Mouse (Mus musculus) midbrain, embryonic 11.5 days (tissue): Measurements from ENCODE around the gene Fbxw2. TPM values are rescaled to one million over a fixed set of nuclear protein-coding genes. Genes with fewer than 3 reads are reported as not detected.
A peak's percentile ranks its signal among the peaks of the same experiment; 100 is the strongest.
"Not testable (repeated sequence)": the region's sequence is repeated elsewhere in the genome, so short reads cannot be mapped to it uniquely, and the experiment has no call there.

Experiments
- ATAC-seq: fragments of 200-750 bp; cut with Nextera tagmentation; 2 replicates; pipeline ENCODE4 v1.8.0; 2017; ENCODE audit warnings: moderate TSS enrichment, moderate library complexity; ENCODE audit not compliant: low FRiP score
- DNase-seq: peaks from one replicate; pipeline ENCODE4 v3.0.0; 2015; ENCODE audit warnings: low spot score; ENCODE audit errors: missing footprints
- H3K27ac ChIP-seq: fragments of 300-500 bp; sonication (generic); 2 replicates; pipeline ENCODE4 v1.5.1; 2014; ENCODE audit warnings: low read depth, low read length
- H3K27me3 ChIP-seq: fragments of 300-500 bp; sonication (generic); 2 replicates; pipeline ENCODE4 v1.6.1; 2014; ENCODE audit warnings: mild to moderate bottlenecking, low read length, moderate library complexity, mixed read lengths; ENCODE audit not compliant: control insufficient read depth, insufficient read depth
- H3K36me3 ChIP-seq: fragments of 300-500 bp; sonication (generic); 2 replicates; pipeline ENCODE4 v1.6.1; 2014; ENCODE audit warnings: mild to moderate bottlenecking, low read length, moderate library complexity, mixed read lengths; ENCODE audit not compliant: control insufficient read depth, insufficient read depth
- H3K4me1 ChIP-seq: fragments of 300-500 bp; sonication (generic); 2 replicates; pipeline ENCODE4 v1.6.1; 2014; ENCODE audit warnings: low read length; ENCODE audit not compliant: control insufficient read depth, insufficient read depth
- H3K4me2 ChIP-seq: fragments of 300-500 bp; sonication (generic); 2 replicates; pipeline ENCODE4 v1.6.1; 2014; ENCODE audit warnings: mild to moderate bottlenecking, moderate library complexity
- H3K4me3 ChIP-seq: fragments of 300-500 bp; sonication (generic); 2 replicates; pipeline ENCODE4 v1.5.1; 2014; ENCODE audit warnings: low read depth, low read length
- H3K9ac ChIP-seq: fragments of 300-500 bp; sonication (generic); 2 replicates; pipeline ENCODE4 v1.6.1; 2014; ENCODE audit warnings: low read length
- H3K9me3 ChIP-seq: fragments of 300-500 bp; sonication (generic); 2 replicates; pipeline ENCODE4 v1.6.1; 2016; ENCODE audit warnings: low read length; ENCODE audit not compliant: control insufficient read depth
- WGBS: fragments of 180-500 bp; shearing (Covaris S2); extraction: QIAGEN DNeasy Blood & Tissue Kit; methylation state at CpG from one replicate; pipeline ENCODE4 v1.1.7; 2014; 5-methylcytosine and 5-hydroxymethylcytosine counted together
- polyA plus RNA-seq: library from polyadenylated mRNA; unstranded; fragments of >200 nt; fragmentation: Nextera tagmentation; extraction: Ambion mirVana; gene quantifications from 2 replicates; pipeline ENCODE4 v1.2.1, GENCODE M21; 2014

The Fbxw2 gene
- polyA plus RNA-seq, 1 experiment from 2014 or later = 66.8 TPM

DNA sequence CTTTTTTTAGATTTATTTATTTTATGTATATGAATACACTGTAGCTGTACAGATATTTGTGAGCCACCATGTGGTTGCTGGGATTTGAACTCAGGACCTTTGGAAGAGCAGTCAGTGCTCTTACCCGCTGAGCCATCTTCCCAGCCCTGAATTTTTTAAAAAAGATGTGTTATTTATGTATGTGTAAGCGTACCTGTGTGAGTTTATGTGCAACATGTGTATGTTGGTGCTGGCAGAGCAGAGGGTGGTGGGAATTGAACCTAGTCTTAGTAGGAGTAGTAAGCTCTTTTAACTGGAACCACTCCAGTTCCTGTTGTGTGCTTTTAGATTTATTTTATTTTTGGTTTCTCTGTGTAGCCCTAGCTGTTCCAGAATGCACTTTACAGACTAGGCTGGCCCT is 21.9 kb downstream of the Fbxw2 start:
- Histone ChIP-seq H3K4me2 (no peak overlapping the region), H3K9me3 (no peaks in the 10 kb centered on the region), H3K4me1 (peaks cover 8% of the 10 kb centered on the region), H3K27ac (no peak overlapping the region), H3K27me3 (no peaks in the 10 kb centered on the region), H3K36me3 (peaks cover 2% of the 10 kb centered on the region; the same call in 1 of the 2 replicates), H3K4me3 (no peak overlapping the region), H3K9ac (no peak overlapping the region)
- 99% methylated on average over 2 of the region's 2 CpGs for WGBS
- ATAC-seq = no peak
- DNase-seq = no peak

DNA sequence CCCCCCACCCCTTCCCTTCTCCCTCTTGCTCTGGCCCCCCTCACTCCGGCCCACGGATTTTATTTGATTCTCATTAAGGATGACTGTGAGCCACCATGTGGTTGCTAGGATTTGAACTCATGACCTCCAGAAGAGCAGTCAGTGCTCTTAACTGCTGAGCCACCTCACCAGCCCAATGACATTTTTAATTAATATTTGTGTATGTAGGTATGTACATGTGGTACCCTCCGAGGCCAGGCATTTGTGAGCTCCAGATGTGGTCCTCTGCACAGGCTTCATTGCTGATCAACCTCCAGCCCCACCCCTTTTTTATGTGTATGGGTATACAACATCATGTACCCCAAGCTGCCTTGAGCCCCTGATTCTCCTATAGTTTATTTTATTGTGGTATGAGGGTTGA is 22.4 kb downstream of the Fbxw2 start:
- H3K36me3 ChIP-seq = no peaks in the 10 kb centered on the region
- peaks cover 11% of the 10 kb centered on the region for H3K4me1 ChIP-seq
- no peak overlapping the region for H3K9ac ChIP-seq
- ATAC-seq = no peak
- H3K4me2 ChIP-seq = peak overlapping the region; percentile 70; the same call in 1 of the 2 replicates
- DNase-seq = no peak
- WGBS = 83% methylated on average over 3 of the region's 3 CpGs
- H3K4me3 ChIP-seq = no peak overlapping the region
- H3K27ac ChIP-seq = no peak overlapping the region
- no peaks in the 10 kb centered on the region for H3K9me3 ChIP-seq
- no peaks in the 10 kb centered on the region for H3K27me3 ChIP-seq

DNA sequence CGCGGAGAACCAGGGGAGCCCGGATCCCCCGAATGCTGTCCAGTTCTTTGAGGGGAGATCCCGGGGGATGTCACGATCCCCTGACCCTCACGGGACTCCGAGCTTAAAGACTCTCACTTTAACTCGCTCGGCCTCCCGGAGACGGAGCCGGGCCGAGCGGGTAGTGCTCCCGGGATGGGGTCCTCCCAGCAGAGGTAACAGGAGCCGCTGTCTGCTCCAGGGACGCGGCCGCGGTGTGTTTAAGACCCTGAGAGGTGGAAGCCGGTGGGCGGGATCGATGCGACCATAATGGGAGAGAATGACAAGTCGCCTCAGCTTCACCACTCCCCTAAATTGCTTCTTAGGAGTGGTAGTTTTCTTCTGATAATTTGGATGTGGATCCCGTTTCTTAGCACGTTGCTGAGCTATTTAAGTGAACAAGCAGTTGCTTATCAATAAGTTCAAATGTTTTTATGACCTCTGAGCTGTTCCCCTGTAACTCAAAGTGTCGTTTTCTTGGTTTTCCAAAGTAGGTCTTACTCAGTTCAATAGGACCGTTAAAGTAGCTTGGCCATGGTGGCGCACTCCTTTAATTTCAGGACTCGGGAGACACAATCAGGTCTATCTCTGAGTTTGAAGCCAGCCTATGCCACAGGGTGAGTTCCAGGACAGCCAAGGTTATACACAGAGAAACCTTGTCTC is 23.4 kb downstream of the Fbxw2 start:
- Histone ChIP-seq H3K4me3 (peak overlapping the region; percentile 63), H3K4me2 (peak overlapping the region; percentile 70), H3K9ac (peak overlapping the region; percentile 77), H3K4me1 (peaks cover 11% of the 10 kb centered on the region), H3K27ac (peak overlapping the region; percentile 77)
- not testable (repeated sequence) for H3K27me3 ChIP-seq, H3K9me3 ChIP-seq, H3K36me3 ChIP-seq
- ATAC-seq (peak; percentile 65), DNase-seq (peak; percentile 85)
- under 1% methylated on average over 26 of the region's 32 CpGs for WGBS

DNA sequence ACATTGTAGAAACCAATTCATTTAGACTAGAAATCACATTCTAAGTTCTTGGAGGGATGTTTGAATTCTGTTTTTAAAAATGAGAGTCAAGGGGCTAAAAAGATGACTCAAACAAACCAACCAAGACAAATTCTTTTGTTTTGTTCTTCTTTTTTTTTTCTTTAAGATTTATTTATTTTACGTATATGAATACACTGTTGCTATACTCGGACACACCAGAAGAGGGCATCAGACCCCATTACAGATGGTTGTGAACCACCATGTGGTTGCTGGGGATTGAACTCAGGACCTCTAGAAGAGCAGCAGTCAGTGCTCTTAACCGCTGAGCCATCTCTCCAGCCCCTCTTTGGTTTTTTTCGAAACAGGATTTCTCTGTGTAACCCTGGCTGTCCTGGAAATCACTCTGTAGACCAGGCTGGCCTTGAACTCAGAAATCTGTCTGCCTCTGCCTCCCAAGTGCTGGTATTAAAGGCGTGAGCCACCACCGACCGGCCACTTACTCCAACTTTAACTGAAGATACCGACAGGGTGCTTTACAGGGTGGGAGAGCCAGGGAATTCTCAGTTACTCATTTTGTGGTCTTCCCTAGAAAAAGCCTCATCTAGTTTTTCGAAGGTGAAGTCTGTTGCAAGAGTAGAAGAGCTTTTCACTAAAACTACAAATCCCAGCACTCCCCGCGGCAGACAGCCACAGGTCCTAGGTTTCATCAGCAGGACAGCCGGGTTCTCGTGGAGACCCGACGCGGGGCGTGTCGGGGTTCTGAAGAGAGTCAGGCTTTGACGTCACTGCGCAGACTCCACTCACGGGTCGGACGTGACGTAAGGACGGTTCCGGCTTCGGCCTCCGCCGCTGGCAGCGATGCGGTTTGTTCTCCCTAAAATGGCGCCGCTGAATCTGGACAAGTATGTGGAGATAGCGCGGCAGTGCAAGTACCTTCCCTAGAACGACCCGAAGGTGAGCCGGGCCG is 24.3 kb downstream of the Fbxw2 start:
- Histone ChIP-seq H3K4me1 (peaks cover 11% of the 10 kb centered on the region), H3K27ac (peak overlapping the region; percentile 77), H3K4me2 (no peak overlapping the region), H3K4me3 (peak overlapping the region; percentile 63), H3K9ac (peak overlapping the region; percentile 77), H3K9me3 (no peaks in the 10 kb centered on the region), H3K36me3 (no peaks in the 10 kb centered on the region), H3K27me3 (no peaks in the 10 kb centered on the region)
- peak; percentile 99 for DNase-seq
- peak; percentile 96 for ATAC-seq
- 4% methylated on average over 39 of the region's 39 CpGs for WGBS

DNA sequence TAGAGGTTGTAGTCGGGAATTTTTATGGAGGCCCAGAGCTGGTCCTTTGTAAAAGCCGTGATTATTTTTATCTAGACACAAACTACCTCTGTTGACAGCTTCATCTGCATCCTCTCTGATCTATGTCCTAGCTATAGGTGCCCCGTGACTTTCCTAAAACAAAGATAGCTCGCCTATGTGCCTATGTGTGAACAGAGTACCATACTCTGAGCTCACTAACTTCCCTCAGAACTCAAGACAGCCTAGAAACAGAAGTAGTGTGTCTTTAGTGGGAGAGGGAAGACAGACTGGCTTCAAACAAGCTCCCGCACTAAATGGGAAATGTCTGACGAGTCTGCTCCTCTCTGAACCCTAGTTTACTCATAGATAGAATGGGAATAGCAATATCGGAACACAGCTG is 25.7 kb downstream of the Fbxw2 start:
- ATAC-seq (no peak), DNase-seq (no peak)
- 79% methylated on average over 7 of the region's 7 CpGs for WGBS
- Histone ChIP-seq H3K4me1 (peaks cover 11% of the 10 kb centered on the region), H3K36me3 (no peaks in the 10 kb centered on the region), H3K4me2 (peak overlapping the region; percentile 78), H3K27me3 (no peaks in the 10 kb centered on the region), H3K4me3 (no peak overlapping the region), H3K27ac (no peak overlapping the region), H3K9me3 (no peaks in the 10 kb centered on the region), H3K9ac (no peak overlapping the region)

DNA sequence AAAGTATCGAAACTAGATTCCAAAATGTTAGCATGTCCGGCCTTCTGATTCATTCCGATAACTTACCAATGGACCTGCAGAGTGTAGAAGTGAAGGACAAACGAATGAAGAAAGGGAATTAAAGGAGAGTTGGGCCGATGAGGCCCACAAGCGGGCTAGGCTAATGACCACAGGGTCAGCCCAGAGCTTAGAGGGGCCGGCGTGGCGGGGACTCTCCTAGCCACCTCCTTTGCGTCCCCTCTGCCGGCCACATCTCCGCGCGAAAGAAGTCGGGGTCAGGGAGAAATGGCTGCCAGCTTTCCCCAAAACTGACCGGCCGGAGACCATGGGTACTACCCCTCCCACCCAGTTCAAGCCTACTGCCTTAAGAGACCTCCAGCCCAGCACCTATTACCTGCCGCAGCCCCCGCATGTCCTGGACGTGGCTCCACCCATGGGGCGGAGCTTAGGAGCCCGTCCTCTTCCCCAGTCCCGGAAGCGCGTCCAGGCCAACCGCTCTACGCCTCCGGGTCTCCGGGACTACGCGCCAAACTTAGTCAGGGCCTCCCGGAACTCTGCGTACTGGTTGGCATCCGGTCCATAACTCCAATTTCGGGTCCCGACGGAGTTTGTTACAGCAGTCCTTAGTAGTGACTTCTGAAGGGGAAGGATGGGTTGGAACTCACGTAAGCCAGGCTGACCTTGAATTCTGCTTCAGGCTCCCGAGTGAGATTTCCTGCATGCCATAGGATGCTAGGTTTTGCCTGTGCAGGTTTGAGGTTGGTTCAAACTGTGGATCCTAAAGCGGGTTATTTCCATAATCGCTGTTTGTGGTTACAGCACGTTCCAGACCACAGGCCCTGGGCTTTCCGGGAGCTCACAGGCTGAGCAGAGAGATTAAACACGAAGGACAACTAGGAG is 26.5 kb downstream of the Fbxw2 start, which contains the start of gene Rabepk:
Rabepk (minus strand) TSS at position 556 of the 900 bp plus-strand sequence.
- H3K4me3 ChIP-seq = peak within 1 kb of the TSS; percentile 66
- 5% methylated on average over 44 of the region's 44 CpGs for WGBS
- DNase-seq (peak; percentile 98), ATAC-seq (peak; percentile 66)
- peak within 1 kb of the TSS; percentile 68 for H3K9ac ChIP-seq
- peaks cover 11% of the 10 kb centered on the region for H3K4me1 ChIP-seq
- no peaks in the 10 kb centered on the region for H3K9me3 ChIP-seq
- peak within 1 kb of the TSS; percentile 78 for H3K4me2 ChIP-seq
- no peaks in the 10 kb centered on the region for H3K27me3 ChIP-seq
- no peaks in the 10 kb centered on the region; the same call in 1 of the 2 replicates for H3K36me3 ChIP-seq
- 0 out of 2 replicates have a peak within 1 kb of the TSS, but pooled peaks have one; percentile 14 for H3K27ac ChIP-seq

DNA sequence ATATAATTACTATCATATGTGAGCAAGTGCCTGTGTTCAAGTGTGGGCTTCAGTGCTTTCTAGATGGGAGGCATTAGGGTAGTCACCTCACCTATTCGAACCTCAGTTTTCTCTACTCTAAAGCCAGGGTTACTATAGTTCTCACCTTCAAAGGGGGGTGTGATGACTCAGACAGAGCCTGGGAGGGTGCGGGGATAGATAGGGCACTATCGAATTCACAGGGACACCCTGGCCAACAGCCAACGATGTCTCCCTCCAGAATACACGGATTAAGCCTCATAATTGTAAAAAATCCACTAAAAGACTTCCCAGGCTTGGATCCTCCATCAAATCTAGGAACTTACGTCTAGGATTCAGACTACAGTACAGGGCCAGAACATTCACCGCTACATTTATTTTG is 30.7 kb downstream of the Fbxw2 start:
- no peak overlapping the region for H3K4me2 ChIP-seq

DNA sequence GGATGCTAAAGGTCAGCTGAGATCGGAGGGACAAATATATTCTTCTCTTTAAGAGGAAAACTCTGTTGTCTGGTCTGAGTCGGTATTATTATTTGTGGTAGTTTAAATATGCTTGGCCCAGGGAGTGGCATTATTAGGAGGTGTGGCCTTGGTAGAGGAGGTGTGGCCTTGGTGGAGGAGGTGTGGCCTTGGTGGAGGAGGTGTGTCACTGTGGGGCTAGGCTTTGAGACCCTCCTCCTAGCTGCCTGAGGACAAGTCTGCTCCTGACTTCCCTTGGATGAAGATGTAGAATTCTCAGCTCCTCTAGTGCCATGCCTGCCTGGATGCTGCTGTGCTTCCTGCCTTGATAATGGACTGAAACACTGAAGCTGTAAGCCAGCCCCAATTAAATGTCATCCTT is 31.6 kb downstream of the Fbxw2 start:
- no peak overlapping the region for H3K4me2 ChIP-seq
- DNase-seq (no peak), ATAC-seq (no peak)
- H3K36me3 ChIP-seq = peaks cover 2% of the 10 kb centered on the region; the same call in 1 of the 2 replicates
- H3K27ac ChIP-seq = no peak overlapping the region
- peaks cover 4% of the 10 kb centered on the region; the same call in 1 of the 2 replicates for H3K4me1 ChIP-seq
- no peak overlapping the region for H3K4me3 ChIP-seq
- 96% methylated on average over 2 of the region's 2 CpGs for WGBS
- H3K9ac ChIP-seq = no peak overlapping the region
- no peaks in the 10 kb centered on the region for H3K9me3 ChIP-seq
- no peaks in the 10 kb centered on the region for H3K27me3 ChIP-seq

More for the DNA sequence above, 30.7 kb downstream of the Fbxw2 start:
- Histone ChIP-seq H3K4me3 (no peak overlapping the region), H3K27ac (no peak overlapping the region), H3K36me3 (no peaks in the 10 kb centered on the region; the same call in 1 of the 2 replicates), H3K4me1 (peaks cover 4% of the 10 kb centered on the region; the same call in 1 of the 2 replicates), H3K9me3 (no peaks in the 10 kb centered on the region), H3K9ac (no peak overlapping the region), H3K27me3 (no peaks in the 10 kb centered on the region)
- DNase-seq (no peak), ATAC-seq (no peak)
- WGBS = 94% methylated on average over 7 of the region's 7 CpGs
